Mouse (Mus musculus) limb, embryonic 14.5 days (tissue): ENCODE measurements around the gene Lrrc42. TPM values are rescaled to one million over a fixed set of nuclear protein-coding genes. Genes with fewer than 3 reads are reported as not detected.

Experiments used
- ATAC-seq: fragments of 200-750 bp; cut with Nextera tagmentation; 2 replicates; pipeline ENCODE4 v1.8.0; 2017; ENCODE audit warnings: low read depth, moderate number of reproducible peaks, moderate TSS enrichment; ENCODE audit not compliant: low FRiP score
- DNase-seq: peaks from one replicate; pipeline ENCODE4 v3.0.0-alpha.2; 2015; ENCODE audit warnings: low spot score
- H3K27ac ChIP-seq: fragments of 300-500 bp; sonication (generic); replicated peaks from 2 replicates; pipeline ENCODE4 v1.5.1; 2014; ENCODE audit warnings: low read depth, mild to moderate bottlenecking, low read length, moderate library complexity, mixed read lengths
- H3K27me3 ChIP-seq: fragments of 300-500 bp; sonication (generic); 2 replicates; pipeline ENCODE4 v1.6.1; 2014; ENCODE audit warnings: low read length, mixed read lengths; ENCODE audit not compliant: control insufficient read depth, insufficient read depth
- H3K36me3 ChIP-seq: fragments of 300-500 bp; sonication (generic); 2 replicates; pipeline ENCODE4 v1.6.1; 2014; ENCODE audit warnings: mild to moderate bottlenecking, low read length, moderate library complexity, mixed read lengths; ENCODE audit not compliant: control insufficient read depth, insufficient read depth
- H3K4me1 ChIP-seq: fragments of 300-500 bp; sonication (generic); 2 replicates; pipeline ENCODE4 v1.6.1; 2014; ENCODE audit warnings: antibody characterized with exemption, low read length, mixed read lengths; ENCODE audit not compliant: control insufficient read depth, insufficient read depth
- H3K4me2 ChIP-seq: fragments of 300-500 bp; sonication (generic); replicated peaks from 2 replicates; pipeline ENCODE4 v1.6.1; 2014; ENCODE audit warnings: low read depth, mild to moderate bottlenecking, low read length, moderate library complexity; ENCODE audit not compliant: severe bottlenecking
- H3K4me3 ChIP-seq: fragments of 300-500 bp; sonication (generic); replicated peaks from 2 replicates; pipeline ENCODE4 v1.5.1; 2014; ENCODE audit warnings: low read length
- H3K9ac ChIP-seq: fragments of 300-500 bp; sonication (generic); 2 replicates; pipeline ENCODE4 v1.6.1; 2014; ENCODE audit warnings: mild to moderate bottlenecking, low read depth, low read length, moderate library complexity; ENCODE audit not compliant: severe bottlenecking
- H3K9me3 ChIP-seq: fragments of 300-500 bp; sonication (generic); 2 replicates; pipeline ENCODE4 v1.6.1; 2016; ENCODE audit warnings: low read length; ENCODE audit not compliant: control insufficient read depth
- POLR2A ChIP-seq: fragments of 200-500 bp; IDR thresholded peaks from 2 replicates; pipeline ENCODE4 v1.8.0; 2012; ENCODE audit warnings: inconsistent platforms, mild to moderate bottlenecking, moderate library complexity, borderline replicate concordance; ENCODE audit not compliant: insufficient read depth, insufficient read length; ENCODE audit errors: extremely low read depth
- WGBS: fragments of 180-500 bp; shearing (Covaris S2); extraction: QIAGEN DNeasy Blood & Tissue Kit; methylation state at CpG from one replicate; pipeline ENCODE4 v1.1.7; 2014; 5-methylcytosine and 5-hydroxymethylcytosine counted together
- polyA plus RNA-seq, 2 experiments: library from polyadenylated mRNA; depleted of rRNA in 1 of 2; stranded (reverse) in 1 of 2; unstranded in 1 of 2; fragments of >200 nt; fragmentation: Nextera tagmentation in 1 of 2; extraction: Ambion mirVana in 1 of 2; gene quantifications; 2 replicates each; pipeline versions ENCODE4 v1.2.1 to v1.2.3; 2012 to 2014

The Lrrc42 gene
- 52.2 and 60.1 TPM in 2 replicates for polyA plus RNA-seq (2012; rRNA removed)
- polyA plus RNA-seq (2014; fragmentation: Nextera tagmentation; extraction: Ambion mirVana), result 82.4 and 90.5 TPM in 2 replicates

- peak within 1 kb of the TSS; percentile 90 for H3K4me3 ChIP-seq
- H3K4me1 ChIP-seq, result peaks cover 13% of the 10 kb centered on the region; the same call in 1 of the 2 replicates
- H3K27ac ChIP-seq, result peak within 1 kb of the TSS; percentile 82
- H3K9me3 ChIP-seq, result no peaks in the 10 kb centered on the region
- under 1% methylated on average over 60 of the region's 101 CpGs for WGBS
- ATAC-seq, result peak; percentile 95
- 0 out of 2 replicates have a peak, but pooled peaks have one; percentile 52 for TF ChIP-seq POLR2A
- H3K9ac ChIP-seq, result peak within 1 kb of the TSS; percentile 91
- DNase-seq, result peak; percentile 95
- no peaks in the 10 kb centered on the region for H3K36me3 ChIP-seq
- peak within 1 kb of the TSS; percentile 72 for H3K4me2 ChIP-seq
- no peaks in the 10 kb centered on the region for H3K27me3 ChIP-seq
Observed at GRCm38 (mm10) chr4:107253125-107254091, at the start of gene Lrrc42, which contains the start of gene Hspb11. TSS of gene Lrrc42 (minus strand) at chr4:107253532. TSS of gene Hspb11 (plus strand) at chr4:107253593.

- Histone ChIP-seq H3K4me3 (no peak overlapping the region), H3K9me3 (no peaks in the 10 kb centered on the region), H3K4me2 (no peak overlapping the region), H3K4me1 (0 out of 2 replicates have a peak, but pooled peaks cover 2% of the 10 kb centered on the region), H3K36me3 (no peaks in the 10 kb centered on the region), H3K27me3 (no peaks in the 10 kb centered on the region), H3K27ac (no peak overlapping the region), H3K9ac (no peak overlapping the region)
- no peak for ATAC-seq
- WGBS, result 65% methylated on average over 4 of the region's 4 CpGs
- TF ChIP-seq POLR2A, result no peak
- no peak for DNase-seq
Observed at GRCm38 (mm10) chr4:107302832-107303231, 49.5 kb upstream of the Lrrc42 start.

GRCm38 (mm10) chr4:107302221-107302620 is 48.9 kb upstream of the Lrrc42 start:
- DNase-seq (no peak), ATAC-seq (no peak)
- TF ChIP-seq POLR2A, result no peak
- H3K36me3 ChIP-seq, result no peaks in the 10 kb centered on the region
- H3K27ac ChIP-seq, result no peak overlapping the region
- no peaks in the 10 kb centered on the region for H3K9me3 ChIP-seq
- no peak overlapping the region for H3K9ac ChIP-seq
- H3K4me3 ChIP-seq, result no peak overlapping the region
- H3K4me1 ChIP-seq, result 0 out of 2 replicates have a peak, but pooled peaks cover 2% of the 10 kb centered on the region
- H3K27me3 ChIP-seq, result no peaks in the 10 kb centered on the region
- H3K4me2 ChIP-seq, result no peak overlapping the region
- WGBS, result 78% methylated on average over 9 of the region's 9 CpGs

- Histone ChIP-seq H3K9me3 (no peaks in the 10 kb centered on the region), H3K36me3 (no peaks in the 10 kb centered on the region), H3K9ac (no peak overlapping the region), H3K27me3 (no peaks in the 10 kb centered on the region), H3K4me2 (no peak overlapping the region), H3K4me1 (no peaks in the 10 kb centered on the region), H3K27ac (no peak overlapping the region), H3K4me3 (no peak overlapping the region)
- WGBS, result 91% methylated on average over 1 of the region's 1 CpGs
- TF ChIP-seq POLR2A, result no peak
- DNase-seq, result no peak
- no peak for ATAC-seq
Observed at GRCm38 (mm10) chr4:107300902-107301555, 47.7 kb upstream of the Lrrc42 start.

- ATAC-seq (no peak), DNase-seq (no peak)
- no peak for TF ChIP-seq POLR2A
- H3K9ac ChIP-seq, result no peak overlapping the region
- no peak overlapping the region for H3K4me2 ChIP-seq
- H3K27me3 ChIP-seq, result no peaks in the 10 kb centered on the region
- H3K27ac ChIP-seq, result no peak overlapping the region
- H3K4me3 ChIP-seq, result no peak overlapping the region
- WGBS, result 76% methylated on average over 4 of the region's 4 CpGs
- H3K9me3 ChIP-seq, result no peaks in the 10 kb centered on the region
- no peaks in the 10 kb centered on the region for H3K4me1 ChIP-seq
- H3K36me3 ChIP-seq, result no peaks in the 10 kb centered on the region
Observed at GRCm38 (mm10) chr4:107300371-107300770, 47.0 kb upstream of the Lrrc42 start.
